Mouse (Mus musculus) heart, embryonic 13.5 days (tissue): ENCODE measurements around the gene Rsrc2. TPM values are rescaled to one million over a fixed set of nuclear protein-coding genes. Genes with fewer than 3 reads are reported as not detected.

Experiments
- ATAC-seq: fragments of 200-750 bp; cut with Nextera tagmentation; 2 replicates; pipeline ENCODE4 v1.8.0; 2017; ENCODE audit warnings: moderate TSS enrichment; ENCODE audit not compliant: insufficient number of reproducible peaks, low FRiP score, low TSS enrichment; ENCODE audit errors: extremely low read depth
- H3K27ac ChIP-seq: fragments of 300-500 bp; sonication (generic); replicated peaks from 2 replicates; pipeline ENCODE4 v1.5.1; 2015; ENCODE audit warnings: moderate library complexity, mild to moderate bottlenecking, inconsistent platforms
- H3K27me3 ChIP-seq: fragments of 300-500 bp; sonication (generic); replicated peaks from 2 replicates; pipeline ENCODE4 v1.6.1; 2015; ENCODE audit warnings: mild to moderate bottlenecking, inconsistent platforms
- H3K36me3 ChIP-seq: fragments of 300-500 bp; sonication (generic); 2 replicates; pipeline ENCODE4 v1.6.1; 2015; ENCODE audit warnings: mild to moderate bottlenecking, inconsistent platforms
- H3K4me1 ChIP-seq: fragments of 300-500 bp; sonication (generic); 2 replicates; pipeline ENCODE4 v1.6.1; 2015; ENCODE audit warnings: inconsistent platforms
- H3K4me2 ChIP-seq: fragments of 300-500 bp; sonication (generic); 2 replicates; pipeline ENCODE4 v1.6.1; 2015; ENCODE audit warnings: inconsistent platforms, mild to moderate bottlenecking, moderate library complexity
- H3K4me3 ChIP-seq: fragments of 300-500 bp; sonication (generic); 2 replicates; pipeline ENCODE4 v1.5.1; 2015; ENCODE audit warnings: moderate library complexity, mild to moderate bottlenecking, inconsistent platforms
- H3K9ac ChIP-seq: fragments of 300-500 bp; sonication (generic); 2 replicates; pipeline ENCODE4 v1.6.1; 2015; ENCODE audit warnings: inconsistent platforms, mild to moderate bottlenecking, moderate library complexity
- H3K9me3 ChIP-seq: fragments of 300-500 bp; sonication (generic); 2 replicates; pipeline ENCODE4 v1.6.1; 2016; ENCODE audit warnings: inconsistent platforms
- WGBS: fragments of 180-500 bp; shearing (Covaris S2); methylation state at CpG from one replicate; pipeline ENCODE4 v1.1.7; 2015; ENCODE audit warnings: mixed read lengths; 5-methylcytosine and 5-hydroxymethylcytosine counted together
- polyA plus RNA-seq: library from polyadenylated mRNA; unstranded; fragments of >200 nt; fragmentation: Nextera tagmentation; extraction: Ambion mirVana; gene quantifications from 2 replicates; pipeline ENCODE4 v1.2.1, GENCODE M21; 2015

The Rsrc2 gene
- polyA plus RNA-seq, 1 experiment from 2014 or later, result 73.5 TPM

DNA sequence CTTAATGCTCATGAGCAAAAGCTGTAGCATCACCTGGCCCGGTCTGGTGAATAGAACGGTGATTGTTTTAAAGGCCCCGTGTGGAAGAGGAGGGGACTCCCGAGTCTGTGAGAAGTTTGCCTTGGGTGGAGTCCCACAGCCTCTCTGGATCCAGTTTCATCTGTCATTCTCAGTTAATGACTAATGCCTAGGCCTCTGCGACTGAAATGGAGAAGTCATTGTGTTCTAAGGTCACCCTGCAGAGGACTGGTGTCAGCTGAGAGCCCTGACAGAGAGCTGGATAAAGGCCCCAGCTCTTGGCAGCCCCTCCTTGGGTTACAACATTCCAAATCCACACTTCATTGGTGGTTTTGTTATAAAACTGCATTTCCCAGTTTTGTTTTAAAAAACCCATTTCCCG lies 54.7 kb downstream of the Rsrc2 start:
- Histone ChIP-seq H3K4me2 (no peak overlapping the region), H3K4me1 (peaks cover 19% of the 10 kb centered on the region), H3K36me3 (peaks cover 21% of the 10 kb centered on the region), H3K27ac (peak overlapping the region; percentile 79), H3K9me3 (no peaks in the 10 kb centered on the region), H3K4me3 (no peak overlapping the region), H3K9ac (no peak overlapping the region), H3K27me3 (no peaks in the 10 kb centered on the region)
- WGBS, result 41% methylated on average over 6 of the region's 6 CpGs
- 0 out of 2 replicates have a peak, but pooled peaks have one; percentile 21 for ATAC-seq

- no peaks in the 10 kb centered on the region for H3K27me3 ChIP-seq
- H3K9me3 ChIP-seq, result no peaks in the 10 kb centered on the region
- peak within 1 kb of the TSS; percentile 87 for H3K4me2 ChIP-seq
- peak within 1 kb of the TSS; percentile 96 for H3K4me3 ChIP-seq
- ATAC-seq, result peak; percentile 33; the same call in 1 of the 2 replicates
- H3K36me3 ChIP-seq, result no peaks in the 10 kb centered on the region
- peak within 1 kb of the TSS; percentile 95 for H3K27ac ChIP-seq
- peak within 1 kb of the TSS; percentile 99 for H3K9ac ChIP-seq
- WGBS, result under 1% methylated on average over 64 of the region's 64 CpGs
- peaks cover 40% of the 10 kb centered on the region for H3K4me1 ChIP-seq
These were observed 64.7 kb downstream of the Rsrc2 start, which contains the start of gene Clip1 for GRCm38 (mm10) chr5:123684221-123685144. Gene Clip1 (minus strand): TSS chr5:123684618.

- no peaks in the 10 kb centered on the region for H3K9me3 ChIP-seq
- H3K9ac ChIP-seq, result peak overlapping the region; percentile 99
- H3K27me3 ChIP-seq, result no peaks in the 10 kb centered on the region
- peak overlapping the region; percentile 87 for H3K4me2 ChIP-seq
- peak overlapping the region; percentile 95 for H3K27ac ChIP-seq
- WGBS, result under 1% methylated on average over 89 of the region's 92 CpGs
- H3K36me3 ChIP-seq, result no peaks in the 10 kb centered on the region
- peak overlapping the region; percentile 96 for H3K4me3 ChIP-seq
- peak; percentile 24; the same call in 1 of the 2 replicates for ATAC-seq
- H3K4me1 ChIP-seq, result peaks cover 44% of the 10 kb centered on the region
These were observed 65.6 kb downstream of the Rsrc2 start for GRCm38 (mm10) chr5:123683377-123684220.

DNA sequence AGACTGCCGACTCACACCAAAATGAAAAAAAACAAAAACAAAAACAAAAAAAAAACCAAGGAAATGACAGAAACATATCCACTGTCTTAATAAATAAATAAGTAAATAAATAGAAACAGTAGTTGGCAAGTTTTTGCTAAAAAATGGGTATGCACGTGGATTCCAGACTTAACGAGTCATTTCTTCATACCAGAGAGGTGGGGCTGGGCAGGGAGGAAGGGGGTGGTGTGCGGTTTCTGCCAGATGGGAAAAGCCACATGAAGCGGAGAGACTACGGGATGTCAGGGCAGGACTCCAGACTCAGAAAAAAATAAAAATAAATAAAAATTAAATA lies 66.2 kb downstream of the Rsrc2 start:
- H3K4me3 ChIP-seq, result peak overlapping the region; percentile 96
- no peaks in the 10 kb centered on the region for H3K9me3 ChIP-seq
- H3K27me3 ChIP-seq, result no peaks in the 10 kb centered on the region
- peak overlapping the region; percentile 87 for H3K4me2 ChIP-seq
- peak overlapping the region; percentile 99 for H3K9ac ChIP-seq
- no peaks in the 10 kb centered on the region for H3K36me3 ChIP-seq
- ATAC-seq, result no peak
- WGBS, result 4% methylated on average over 6 of the region's 6 CpGs
- H3K4me1 ChIP-seq, result peaks cover 44% of the 10 kb centered on the region
- H3K27ac ChIP-seq, result peak overlapping the region; percentile 95

DNA sequence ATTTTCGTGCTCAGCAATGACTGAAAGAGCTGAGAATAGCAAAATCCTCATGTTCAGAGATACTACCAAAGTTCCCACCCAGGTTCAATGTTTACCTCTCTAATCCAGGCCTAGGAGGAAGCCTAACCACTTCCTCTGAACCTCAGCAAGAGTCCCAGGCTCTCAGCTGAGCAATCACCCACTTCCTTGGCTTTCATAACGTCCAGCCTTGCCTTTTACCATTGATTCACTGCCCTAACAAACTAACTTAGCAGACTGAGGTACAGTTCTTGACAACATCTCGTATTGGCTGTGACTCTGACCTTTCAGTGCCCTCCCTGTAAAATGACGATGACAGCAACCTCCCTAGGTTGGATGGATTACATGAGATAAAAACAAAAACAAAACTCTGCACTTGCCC lies 66.8 kb downstream of the Rsrc2 start:
- H3K9ac ChIP-seq, result peak overlapping the region; percentile 99
- peak overlapping the region; percentile 87 for H3K4me2 ChIP-seq
- H3K36me3 ChIP-seq, result peaks cover 2% of the 10 kb centered on the region; the same call in 1 of the 2 replicates
- peaks cover 44% of the 10 kb centered on the region for H3K4me1 ChIP-seq
- H3K27me3 ChIP-seq, result no peaks in the 10 kb centered on the region
- H3K27ac ChIP-seq, result peak overlapping the region; percentile 95
- peak overlapping the region; percentile 96 for H3K4me3 ChIP-seq
- WGBS, result 31% methylated on average over 4 of the region's 4 CpGs
- no peaks in the 10 kb centered on the region for H3K9me3 ChIP-seq
- no peak for ATAC-seq

- no peak for ATAC-seq
- Histone ChIP-seq H3K27ac (peak overlapping the region; percentile 21), H3K4me2 (no peak overlapping the region), H3K36me3 (peaks cover 7% of the 10 kb centered on the region; the same call in 1 of the 2 replicates), H3K4me1 (peaks cover 50% of the 10 kb centered on the region), H3K9ac (no peak overlapping the region), H3K9me3 (no peaks in the 10 kb centered on the region), H3K27me3 (no peaks in the 10 kb centered on the region), H3K4me3 (no peak overlapping the region)
- WGBS, result 49% methylated on average over 5 of the region's 5 CpGs
These were observed 69.5 kb downstream of the Rsrc2 start for GRCm38 (mm10) chr5:123679546-123680263.

- no peak overlapping the region for H3K4me3 ChIP-seq
- no peak overlapping the region for H3K9ac ChIP-seq
- no peak overlapping the region for H3K27ac ChIP-seq
- peaks cover 7% of the 10 kb centered on the region; the same call in 1 of the 2 replicates for H3K36me3 ChIP-seq
- H3K9me3 ChIP-seq, result no peaks in the 10 kb centered on the region
- H3K4me2 ChIP-seq, result no peak overlapping the region
- H3K4me1 ChIP-seq, result peaks cover 54% of the 10 kb centered on the region
- 64% methylated on average over 3 of the region's 3 CpGs for WGBS
- ATAC-seq, result no peak
- no peaks in the 10 kb centered on the region for H3K27me3 ChIP-seq
These were observed 70.1 kb downstream of the Rsrc2 start for GRCm38 (mm10) chr5:123679106-123679505.

Other genes with a start within 250 kb of the Rsrc2 start
- 0.20 and 0.35 TPM in 2 replicates for gene B3gnt4, start 239.0 kb downstream of the Rsrc2 start, polyA plus RNA-seq
- gene Diablo, start 225.2 kb downstream of the Rsrc2 start, polyA plus RNA-seq, result 89.2 and 97.1 TPM in 2 replicates
- gene Gm49027, start 223.9 kb downstream of the Rsrc2 start, polyA plus RNA-seq, result 0.43 TPM in 1 of 2 replicates, not detected in the other
- gene Vps33a, start 176.4 kb downstream of the Rsrc2 start, polyA plus RNA-seq, result 18.6 and 20.3 TPM in 2 replicates
- gene Clip1, start 64.8 kb downstream of the Rsrc2 start, polyA plus RNA-seq, result 48.0 and 48.9 TPM in 2 replicates
- gene Zcchc8, start 28.3 kb downstream of the Rsrc2 start, polyA plus RNA-seq, result 53.4 and 56.1 TPM in 2 replicates
- gene Kntc1, start 302 bp upstream of the Rsrc2 start, polyA plus RNA-seq, result 16.1 and 18.8 TPM in 2 replicates
- 0.09 TPM in 1 of 2 replicates, not detected in the other for gene Hcar2, start 116.1 kb upstream of the Rsrc2 start, polyA plus RNA-seq
- gene Hcar1, start 130.6 kb upstream of the Rsrc2 start, polyA plus RNA-seq, result 0.10 and 0.20 TPM in 2 replicates
- 81.9 and 97.3 TPM in 2 replicates for gene Denr, start 157.8 kb upstream of the Rsrc2 start, polyA plus RNA-seq
- gene Gm43518, start 178.0 kb upstream of the Rsrc2 start, polyA plus RNA-seq, result 1.3 and 2.9 TPM in 2 replicates
- 3.7 TPM in 2 replicates for gene Ccdc62, start 181.3 kb upstream of the Rsrc2 start, polyA plus RNA-seq
- gene Hip1r, start 224.2 kb upstream of the Rsrc2 start, polyA plus RNA-seq, result 4.7 and 5.6 TPM in 2 replicates